Mouse (Mus musculus) ES-Bruce4 (cell line): Measurements from ENCODE around the gene Ccl21a. TPM values are rescaled to one million over a fixed set of nuclear protein-coding genes. Genes with fewer than 3 reads are reported as not detected.
"Not testable (repeated sequence)": the region's sequence is repeated elsewhere in the genome, so short reads cannot be mapped to it uniquely, and the experiment has no call there.

ENCODE experiments used
- H3K27ac ChIP-seq: 2 replicates; pipeline ENCODE4 v1.5.1; 2012; ENCODE audit warnings: low read length, inconsistent platforms; ENCODE audit not compliant: insufficient read depth
- H3K27me3 ChIP-seq: 2 replicates; pipeline ENCODE4 v1.6.1; 2012; ENCODE audit warnings: mild to moderate bottlenecking, low read length, inconsistent platforms; ENCODE audit not compliant: control insufficient read depth, poor library complexity, insufficient read depth, severe bottlenecking
- H3K36me3 ChIP-seq: 2 replicates; pipeline ENCODE4 v1.6.1; 2012; ENCODE audit warnings: inconsistent platforms, mild to moderate bottlenecking, low read length, moderate library complexity; ENCODE audit not compliant: control insufficient read depth, poor library complexity, insufficient read depth, severe bottlenecking
- H3K4me1 ChIP-seq: one replicate; pipeline ENCODE4 v1.8.1; 2011; ENCODE audit warnings: low read length; ENCODE audit not compliant: control insufficient read depth, insufficient read depth
- H3K4me3 ChIP-seq: 2 replicates; pipeline ENCODE4 v1.5.1; 2011; ENCODE audit warnings: low read depth, mild to moderate bottlenecking, low read length
- H3K9ac ChIP-seq: 2 replicates; pipeline ENCODE4 v1.6.1; 2012; ENCODE audit warnings: low read depth, mild to moderate bottlenecking, inconsistent platforms; ENCODE audit not compliant: poor library complexity, severe bottlenecking
- H3K9me3 ChIP-seq: replicated peaks from 2 replicates; pipeline ENCODE4 v1.6.1; 2012; ENCODE audit warnings: mild to moderate bottlenecking, low read length, inconsistent platforms; ENCODE audit not compliant: control insufficient read depth, poor library complexity, insufficient read depth, severe bottlenecking
- polyA plus RNA-seq: library from polyadenylated mRNA; stranded (reverse); fragments of >200 nt; gene quantifications from 2 replicates; pipeline ENCODE4 v1.2.4, GENCODE M21; 2011; ENCODE audit warnings: low read depth; ENCODE audit not compliant: missing spikeins, insufficient read depth, insufficient read length

The Ccl21a gene
- not detected in 2 replicates for polyA plus RNA-seq

DNA sequence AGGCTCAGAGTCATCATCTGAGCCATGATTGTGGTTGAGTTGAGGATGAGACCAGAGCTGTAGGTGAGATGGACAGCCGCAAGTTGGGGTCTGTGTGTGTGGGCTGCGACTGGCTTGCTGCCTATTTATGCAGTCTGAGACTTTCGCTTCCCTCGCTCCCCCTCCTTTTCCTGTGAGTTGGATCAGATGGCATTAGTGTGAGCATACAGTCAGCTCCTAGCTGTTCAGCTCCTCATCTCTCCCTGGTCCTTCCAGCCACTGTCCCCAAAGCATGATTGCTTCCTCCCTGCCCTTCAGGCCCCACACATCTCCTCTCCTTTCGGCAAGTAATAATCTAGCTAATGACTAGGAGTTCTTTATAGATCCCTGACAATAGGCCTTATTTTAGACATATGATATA, at the start of gene Ccl21a:
Ccl21a (minus strand) TSS at position 101 of the 400 bp plus-strand sequence.
- not testable (repeated sequence) for H3K4me3 ChIP-seq, H3K27ac ChIP-seq, H3K9ac ChIP-seq, H3K36me3 ChIP-seq, H3K9me3 ChIP-seq, H3K4me1 ChIP-seq, H3K27me3 ChIP-seq

DNA sequence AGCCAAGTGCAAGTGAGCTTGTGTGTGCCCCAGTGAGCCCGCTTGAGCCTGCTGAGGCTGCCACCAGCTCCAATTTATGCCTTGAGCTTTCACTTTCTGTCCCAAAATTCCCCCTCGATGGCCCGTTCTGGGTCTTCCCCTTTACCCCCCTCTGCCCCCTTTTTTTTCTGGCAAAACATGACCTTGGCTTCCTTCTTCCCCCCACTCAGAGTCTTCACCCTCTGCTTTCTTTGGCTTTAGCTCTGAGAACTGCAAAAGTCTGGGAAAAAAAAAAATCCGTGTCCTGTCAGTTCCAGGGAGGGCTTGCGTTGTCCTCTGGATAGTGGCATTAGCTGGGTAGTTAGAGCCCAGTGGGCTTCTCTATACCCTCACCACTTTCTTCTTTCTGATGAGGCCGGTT, 17.3 kb downstream of the Ccl21a start, which contains the start of gene Ccl19:
Ccl19 (minus strand) TSS at position 101 of the 400 bp plus-strand sequence.
- not testable (repeated sequence) for H3K4me3 ChIP-seq, H3K27me3 ChIP-seq, H3K4me1 ChIP-seq, H3K9me3 ChIP-seq, H3K27ac ChIP-seq, H3K36me3 ChIP-seq, H3K9ac ChIP-seq

DNA sequence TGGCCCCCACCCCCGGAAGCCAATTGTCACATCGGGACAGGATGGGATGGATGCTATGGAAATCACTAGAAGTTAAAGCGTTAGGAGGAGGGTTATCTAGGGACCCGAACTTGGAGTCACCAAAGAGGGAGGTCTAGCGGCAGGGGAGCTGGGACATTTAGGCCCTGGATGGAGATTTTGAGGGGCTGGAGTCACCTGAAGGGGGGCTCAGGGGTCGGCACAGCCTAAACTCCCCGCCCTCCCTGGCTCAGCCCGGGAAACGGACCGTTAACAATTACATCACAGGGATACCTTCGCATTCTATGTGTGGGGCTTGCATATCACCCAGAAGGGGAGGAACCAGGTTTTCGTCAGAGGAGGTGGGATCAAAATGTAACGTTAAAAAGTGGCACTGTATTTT, 38.5 kb downstream of the Ccl21a start, which contains the start of gene 4930578G10Rik:
4930578G10Rik (plus strand) TSS at position 301 of the 400 bp plus-strand sequence.
- not testable (repeated sequence) for H3K9me3 ChIP-seq, H3K27me3 ChIP-seq, H3K36me3 ChIP-seq, H3K9ac ChIP-seq, H3K4me3 ChIP-seq, H3K27ac ChIP-seq, H3K4me1 ChIP-seq

Other genes starting within 250 kb of the Ccl21a start
- gene Fam205a2, start 245.8 kb downstream of the Ccl21a start, polyA plus RNA-seq = not detected in 2 replicates
- gene Gm10591, start 161.8 kb downstream of the Ccl21a start, polyA plus RNA-seq = not detected in 2 replicates
- gene Gm2564, start 144.3 kb downstream of the Ccl21a start, polyA plus RNA-seq = not detected in 2 replicates
- gene Ccl27b, start 118.7 kb downstream of the Ccl21a start, polyA plus RNA-seq = not detected in 2 replicates
- not detected in 2 replicates for gene Il11ra2, start 112.1 kb downstream of the Ccl21a start, polyA plus RNA-seq
- 2.5 TPM in 1 of 2 replicates, not detected in the other for gene 4930578G10Rik, start 38.4 kb downstream of the Ccl21a start, polyA plus RNA-seq
- not detected in 2 replicates for gene Ccl19, start 17.4 kb downstream of the Ccl21a start, polyA plus RNA-seq
- gene Fam205a1, start 79.9 kb upstream of the Ccl21a start, polyA plus RNA-seq = not detected in 2 replicates
- not detected in 2 replicates for gene Gm12394, start 82.8 kb upstream of the Ccl21a start, polyA plus RNA-seq
- not detected in 2 replicates for gene Fam205c, start 100.2 kb upstream of the Ccl21a start, polyA plus RNA-seq
- 0.10 TPM in 1 of 2 replicates, not detected in the other for gene Phf24, start 142.7 kb upstream of the Ccl21a start, polyA plus RNA-seq
- gene Dnajb5, start 175.8 kb upstream of the Ccl21a start, polyA plus RNA-seq = 27.2 and 28.9 TPM in 2 replicates
- gene 1700022I11Rik, start 195.6 kb upstream of the Ccl21a start, polyA plus RNA-seq = not detected in 2 replicates
- 384 and 390 TPM in 2 replicates for gene Vcp, start 226.5 kb upstream of the Ccl21a start, polyA plus RNA-seq
- 12.8 and 13.8 TPM in 2 replicates for gene Fancg, start 236.5 kb upstream of the Ccl21a start, polyA plus RNA-seq